Mouse (Mus musculus): ENCODE measurements around the gene Srgap1. TPM values are rescaled to one million over a fixed set of nuclear protein-coding genes. Genes with fewer than 3 reads are reported as not detected.
A peak's percentile ranks its signal among the peaks of the same experiment; 100 is the strongest.

Srgap1 gene
- polyA plus RNA-seq, 1 experiment from 2014 or later = 39.9 TPM

- Histone ChIP-seq H3K4me2 (no peak overlapping the region), H3K27me3 (no peaks in the 10 kb centered on the region), H3K9me3 (no peaks in the 10 kb centered on the region), H3K4me3 (no peak overlapping the region), H3K4me1 (replicated peaks) (peaks cover 5% of the 10 kb centered on the region), H3K27ac (replicated peaks) (peak overlapping the region; percentile 35; the same call in 1 of the 2 replicates), H3K36me3 (no peaks in the 10 kb centered on the region), H3K9ac (no peak overlapping the region)
- 38% methylated on average over 10 of the region's 10 CpGs for WGBS
- ATAC-seq (ENCODE audit: low read depth) = peak; percentile 89
Measured at GRCm38 (mm10) chr10:121765174-121766057, 281.7 kb downstream of the Srgap1 start.

GRCm38 (mm10) chr10:121764469-121765173, 282.5 kb downstream of the Srgap1 start:
- no peaks in the 10 kb centered on the region for H3K36me3 ChIP-seq
- peaks cover 5% of the 10 kb centered on the region for H3K4me1 ChIP-seq (replicated peaks)
- H3K9me3 ChIP-seq = no peaks in the 10 kb centered on the region
- no peaks in the 10 kb centered on the region for H3K27me3 ChIP-seq
- H3K4me2 ChIP-seq = no peak overlapping the region
- no peak overlapping the region for H3K9ac ChIP-seq
- 0 out of 2 replicates have a peak, but pooled peaks have one; percentile 36 for ATAC-seq (ENCODE audit: low read depth)
- WGBS = 80% methylated on average over 13 of the region's 13 CpGs
- 0 out of 2 replicates have a peak overlapping the region, but pooled peaks have one; percentile 43 for H3K27ac ChIP-seq (replicated peaks)
- H3K4me3 ChIP-seq = no peak overlapping the region

- WGBS = 82% methylated on average over 10 of the region's 13 CpGs
- H3K27me3 ChIP-seq = no peaks in the 10 kb centered on the region
- no peaks in the 10 kb centered on the region for H3K36me3 ChIP-seq
- H3K9ac ChIP-seq = no peak overlapping the region
- H3K4me1 ChIP-seq (replicated peaks) = peaks cover 5% of the 10 kb centered on the region
- no peak overlapping the region for H3K4me3 ChIP-seq
- no peak overlapping the region for H3K4me2 ChIP-seq
- no peak overlapping the region for H3K27ac ChIP-seq (replicated peaks)
- ATAC-seq (ENCODE audit: low read depth) = no peak
- no peaks in the 10 kb centered on the region for H3K9me3 ChIP-seq
Measured at GRCm38 (mm10) chr10:121763191-121763590, 283.9 kb downstream of the Srgap1 start.

- Histone ChIP-seq H3K36me3 (no peaks in the 10 kb centered on the region), H3K27ac (replicated peaks) (no peak overlapping the region), H3K9me3 (no peaks in the 10 kb centered on the region), H3K4me3 (no peak overlapping the region), H3K4me1 (replicated peaks) (peaks cover 5% of the 10 kb centered on the region), H3K9ac (no peak overlapping the region), H3K27me3 (no peaks in the 10 kb centered on the region), H3K4me2 (no peak overlapping the region)
- ATAC-seq (ENCODE audit: low read depth) = no peak
- WGBS = 83% methylated on average over 9 of the region's 9 CpGs
Measured at GRCm38 (mm10) chr10:121762141-121762540, 285.0 kb downstream of the Srgap1 start.

GRCm38 (mm10) chr10:121759095-121759494, 288.0 kb downstream of the Srgap1 start:
- no peaks in the 10 kb centered on the region for H3K27me3 ChIP-seq
- no peaks in the 10 kb centered on the region for H3K4me1 ChIP-seq (replicated peaks)
- WGBS = 56% methylated on average over 8 of the region's 8 CpGs
- no peaks in the 10 kb centered on the region for H3K36me3 ChIP-seq
- H3K9me3 ChIP-seq = no peaks in the 10 kb centered on the region
- no peak overlapping the region for H3K4me2 ChIP-seq
- ATAC-seq (ENCODE audit: low read depth) = no peak
- H3K4me3 ChIP-seq = no peak overlapping the region
- no peak overlapping the region for H3K9ac ChIP-seq
- H3K27ac ChIP-seq (replicated peaks) = no peak overlapping the region

GRCm38 (mm10) chr10:121756677-121757076, 290.4 kb downstream of the Srgap1 start:
- 82% methylated on average over 4 of the region's 4 CpGs for WGBS
- ATAC-seq (ENCODE audit: low read depth) = no peak
- Histone ChIP-seq H3K4me3 (no peak overlapping the region), H3K27ac (replicated peaks) (no peak overlapping the region), H3K27me3 (no peaks in the 10 kb centered on the region), H3K9ac (no peak overlapping the region), H3K4me1 (replicated peaks) (no peaks in the 10 kb centered on the region), H3K9me3 (no peaks in the 10 kb centered on the region), H3K36me3 (0 out of 2 replicates have a peak, but pooled peaks cover 12% of the 10 kb centered on the region), H3K4me2 (no peak overlapping the region)

- H3K27me3 ChIP-seq = no peaks in the 10 kb centered on the region
- WGBS = 25% methylated on average over 1 of the region's 1 CpGs
- no peak for ATAC-seq (ENCODE audit: low read depth)
Measured at GRCm38 (mm10) chr10:121755822-121756221, 291.3 kb downstream of the Srgap1 start.

GRCm38 (mm10) chr10:121754237-121754636, 292.9 kb downstream of the Srgap1 start:
- Histone ChIP-seq H3K9me3 (no peaks in the 10 kb centered on the region), H3K4me2 (no peak overlapping the region), H3K9ac (no peak overlapping the region), H3K4me1 (replicated peaks) (no peaks in the 10 kb centered on the region), H3K27me3 (no peaks in the 10 kb centered on the region), H3K4me3 (no peak overlapping the region), H3K27ac (replicated peaks) (no peak overlapping the region), H3K36me3 (peaks cover 24% of the 10 kb centered on the region)
- no peak for ATAC-seq (ENCODE audit: low read depth)
- WGBS = 80% methylated on average over 5 of the region's 5 CpGs

More at GRCm38 (mm10) chr10:121755822-121756221, 291.3 kb downstream of the Srgap1 start:
- H3K36me3 ChIP-seq = peaks cover 16% of the 10 kb centered on the region
- H3K9me3 ChIP-seq = no peaks in the 10 kb centered on the region
- H3K4me2 ChIP-seq = no peak overlapping the region
- no peak overlapping the region for H3K27ac ChIP-seq (replicated peaks)
- no peak overlapping the region for H3K9ac ChIP-seq
- H3K4me1 ChIP-seq (replicated peaks) = no peaks in the 10 kb centered on the region
- H3K4me3 ChIP-seq = no peak overlapping the region

- Histone ChIP-seq H3K4me3 (no peak overlapping the region), H3K9ac (no peak overlapping the region), H3K9me3 (no peaks in the 10 kb centered on the region), H3K27me3 (no peaks in the 10 kb centered on the region), H3K4me1 (replicated peaks) (no peaks in the 10 kb centered on the region), H3K36me3 (peaks cover 62% of the 10 kb centered on the region), H3K4me2 (no peak overlapping the region), H3K27ac (replicated peaks) (no peak overlapping the region)
- ATAC-seq (ENCODE audit: low read depth) = no peak
- 94% methylated on average over 12 of the region's 12 CpGs for WGBS
Measured at GRCm38 (mm10) chr10:121750175-121750574, 296.9 kb downstream of the Srgap1 start.

GRCm38 (mm10) chr10:121742336-121742735, 304.8 kb downstream of the Srgap1 start:
- H3K4me3 ChIP-seq = no peak overlapping the region
- H3K9ac ChIP-seq = no peak overlapping the region
- no peak overlapping the region for H3K27ac ChIP-seq (replicated peaks)
- peaks cover 10% of the 10 kb centered on the region for H3K4me1 ChIP-seq (replicated peaks)
- no peak overlapping the region for H3K4me2 ChIP-seq
- no peaks in the 10 kb centered on the region for H3K9me3 ChIP-seq
- H3K36me3 ChIP-seq = peaks cover 25% of the 10 kb centered on the region
- 33% methylated on average over 4 of the region's 4 CpGs for WGBS
- no peaks in the 10 kb centered on the region for H3K27me3 ChIP-seq
- ATAC-seq (ENCODE audit: low read depth) = no peak

- peak within 1 kb of the TSS; percentile 73 for H3K27ac ChIP-seq (replicated peaks)
- no peaks in the 10 kb centered on the region for H3K9me3 ChIP-seq
- WGBS = under 1% methylated on average over 68 of the region's 68 CpGs
- H3K27me3 ChIP-seq = no peaks in the 10 kb centered on the region
- H3K4me1 ChIP-seq (replicated peaks) = peaks cover 10% of the 10 kb centered on the region
- peak within 1 kb of the TSS; percentile 87 for H3K4me2 ChIP-seq
- peak within 1 kb of the TSS; percentile 79 for H3K9ac ChIP-seq
- ATAC-seq (ENCODE audit: low read depth) = peak; percentile 95
- H3K4me3 ChIP-seq = peak within 1 kb of the TSS; percentile 91
- H3K36me3 ChIP-seq = no peaks in the 10 kb centered on the region
Measured at GRCm38 (mm10) chr10:121739548-121740505, 307.3 kb downstream of the Srgap1 start, which contains the start of gene BC048403. Gene BC048403, plus strand, starts transcription at chr10:121739937.
